Mouse (Mus musculus): ENCODE measurements at regions not wholly inside any gene's neighbourhood (a gene's known extent, or its start where the extent isn't known, plus 50 kb on each side); places are given as distances from the start of the nearest gene placed in this dataset.
A peak's percentile ranks its signal among the peaks of the same experiment; 100 is the strongest.

DNA sequence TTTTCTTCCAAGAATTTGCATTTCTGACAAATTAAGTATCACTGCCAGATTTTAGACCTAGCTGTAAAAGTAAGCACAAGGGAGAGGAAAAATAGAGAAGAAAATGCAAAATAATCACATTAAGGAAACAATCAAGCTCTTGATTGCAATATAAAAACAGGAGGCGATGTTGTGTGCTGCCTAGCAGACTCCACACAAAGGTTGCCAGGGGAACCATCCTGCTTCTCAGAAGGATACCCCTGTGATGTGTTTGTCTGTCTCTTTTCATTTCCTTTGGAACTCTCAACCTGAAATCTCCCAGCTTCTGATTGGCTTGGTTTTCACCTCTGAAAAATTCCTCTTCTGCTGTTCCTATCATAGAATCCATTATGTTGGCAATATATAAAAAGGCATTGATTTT is 514.3 kb upstream of the Atp2b1 start:
- intact Hi-C loops (cut with DNase I): no loop called here
- no peak for DNase-seq

GRCm38 (mm10) chr10:98417807-98418743 is 496.1 kb upstream of the Atp2b1 start:
- DNase-seq: no peak
- intact Hi-C loops (cut with DNase I): no loop called here

DNA sequence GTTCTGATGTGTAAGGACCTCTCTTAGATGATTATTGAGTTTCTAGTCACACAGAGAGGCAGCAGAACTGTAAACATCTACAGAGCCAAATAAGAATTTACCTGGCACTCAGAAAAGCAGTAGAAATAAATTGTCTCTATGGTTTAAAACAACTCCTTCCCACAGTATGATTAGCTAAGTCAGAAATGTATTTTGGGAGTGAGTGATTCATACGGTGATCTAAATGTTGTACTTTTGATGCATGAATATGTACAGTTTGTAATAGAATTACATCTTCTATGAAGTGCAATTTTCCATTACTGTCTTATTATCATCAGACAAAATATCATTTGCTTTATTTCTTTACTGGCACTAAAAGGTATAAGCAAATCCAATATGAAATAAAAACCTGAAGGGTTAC is 489.8 kb upstream of the Atp2b1 start:
- intact Hi-C loops (cut with DNase I): no loop called here
- DNase-seq: no peak

GRCm38 (mm10) chr10:98434974-98435373 is 479.2 kb upstream of the Atp2b1 start:
- intact Hi-C loops (cut with DNase I): no loop called here
- no peak for DNase-seq

DNA sequence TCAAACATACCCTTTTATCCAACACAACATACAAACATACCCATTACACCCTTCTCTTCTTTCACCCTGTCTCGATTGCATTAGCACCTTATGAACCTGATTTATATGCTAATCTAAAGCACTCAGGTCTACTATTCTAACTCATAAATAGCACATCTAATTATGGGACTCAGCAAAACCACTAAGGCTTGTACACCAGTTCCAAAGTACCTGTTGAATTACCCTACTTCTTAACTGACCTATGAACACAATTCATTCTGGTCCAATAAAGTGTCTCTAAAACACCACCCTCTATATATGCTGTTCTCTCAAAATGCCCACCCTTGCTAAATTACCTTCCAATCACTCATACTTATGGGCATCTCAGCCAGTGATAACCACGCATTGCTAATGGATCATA is 452.7 kb upstream of the Atp2b1 start:
- DNase-seq: no peak
- intact Hi-C loops (cut with DNase I): no loop called here

- intact Hi-C loops (cut with DNase I): no loop called here
- no peak for DNase-seq
Measured at GRCm38 (mm10) chr10:98474581-98474980, 439.6 kb upstream of the Atp2b1 start.

DNA sequence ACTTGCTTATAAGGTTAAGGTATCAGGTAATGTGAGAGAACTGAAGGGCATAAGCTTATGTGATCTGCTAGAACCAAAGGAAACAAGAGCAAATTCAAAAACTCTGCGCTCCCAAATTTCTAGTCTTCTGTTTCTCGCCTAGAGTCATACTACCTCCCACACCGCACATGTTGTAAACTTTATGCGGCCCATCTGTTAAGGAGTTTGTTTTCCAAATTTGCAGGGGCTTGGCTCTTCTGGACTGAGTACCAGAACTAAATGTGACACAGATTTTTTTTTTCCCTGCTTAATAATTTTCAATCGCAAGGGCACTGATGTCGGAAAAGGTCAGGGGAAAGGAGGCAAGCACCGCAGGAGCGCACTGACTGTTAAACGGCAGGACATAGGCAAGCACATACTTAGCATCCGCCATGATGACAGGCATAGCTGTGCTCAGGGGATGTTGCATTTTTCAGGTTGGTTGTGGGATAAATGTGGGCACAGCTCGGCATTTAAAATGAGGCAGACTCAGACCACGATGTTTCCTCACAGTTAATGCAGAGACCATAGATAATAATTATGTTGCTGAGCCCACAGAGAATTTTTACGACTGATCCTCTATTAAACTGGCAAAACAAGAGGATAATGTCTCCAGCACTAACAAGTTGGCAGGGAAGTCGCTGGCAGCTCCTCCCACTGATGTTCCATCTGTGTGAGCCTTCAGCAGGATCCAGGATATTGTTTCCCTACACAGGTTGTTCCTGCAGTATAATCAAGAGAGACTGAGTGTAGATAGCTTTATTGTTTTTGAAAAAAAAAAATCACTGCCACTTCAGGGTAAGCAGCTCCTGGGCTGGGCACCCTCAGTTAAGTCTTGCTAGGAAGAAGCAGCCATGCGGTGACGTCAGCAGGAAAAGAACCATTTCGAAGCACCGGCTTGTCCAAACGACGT is 428.2 kb upstream of the Atp2b1 start:
- no peak for DNase-seq
- intact Hi-C loops (cut with DNase I): no loop called here

GRCm38 (mm10) chr10:98494354-98494753 is 419.9 kb upstream of the Atp2b1 start:
- intact Hi-C loops (cut with DNase I): loop anchor here (1.0 to 5.0 kb wide), 3 partner anchors 418 to 591 kb away; partner anchors contain the start of gene Atp2b1
- peak; percentile 69 to 81 for DNase-seq

DNA sequence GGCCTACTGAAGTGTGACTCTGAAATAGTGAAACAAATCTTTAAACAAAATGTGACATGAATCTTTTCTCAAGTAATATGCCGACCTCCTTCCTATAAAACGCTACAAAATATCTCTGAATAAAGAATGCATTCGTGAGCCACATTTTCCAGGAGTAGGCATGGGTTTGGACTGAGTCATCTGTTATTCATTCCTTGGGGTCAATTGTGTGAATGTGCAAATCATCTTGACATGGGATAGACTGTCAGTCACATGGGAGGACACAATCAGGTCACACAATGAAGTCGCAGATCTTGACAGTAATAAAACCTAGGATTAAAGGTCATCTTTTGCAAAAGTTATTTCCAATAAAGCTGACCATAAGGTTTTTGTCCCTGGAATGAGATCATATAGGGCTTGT is 418.0 kb upstream of the Atp2b1 start:
- no peak for DNase-seq
- intact Hi-C loops (cut with DNase I): no loop called here

DNA sequence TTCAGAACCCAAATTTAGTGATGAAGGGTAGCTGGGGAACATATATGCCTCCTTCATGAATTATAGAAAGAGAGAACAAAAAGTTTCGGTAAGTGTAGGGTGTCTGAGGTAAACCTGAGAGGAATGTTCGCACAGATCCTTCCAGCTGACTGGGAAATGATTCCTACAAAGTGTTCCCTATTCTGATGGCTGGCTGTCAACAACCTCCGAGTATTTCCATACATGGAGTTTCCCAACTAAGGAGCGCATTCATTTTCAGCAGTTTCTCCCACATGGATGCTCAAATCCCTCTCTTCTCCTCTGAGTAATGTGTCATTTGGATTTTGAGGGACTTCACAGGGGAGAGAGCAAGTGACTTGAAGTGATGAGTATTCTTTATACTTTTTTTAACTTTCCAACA is 413.9 kb upstream of the Atp2b1 start:
- intact Hi-C loops (cut with DNase I): no loop called here
- no peak for DNase-seq

- intact Hi-C loops (cut with DNase I): no loop called here
Measured at GRCm38 (mm10) chr10:98501566-98501965, 412.6 kb upstream of the Atp2b1 start.

DNA sequence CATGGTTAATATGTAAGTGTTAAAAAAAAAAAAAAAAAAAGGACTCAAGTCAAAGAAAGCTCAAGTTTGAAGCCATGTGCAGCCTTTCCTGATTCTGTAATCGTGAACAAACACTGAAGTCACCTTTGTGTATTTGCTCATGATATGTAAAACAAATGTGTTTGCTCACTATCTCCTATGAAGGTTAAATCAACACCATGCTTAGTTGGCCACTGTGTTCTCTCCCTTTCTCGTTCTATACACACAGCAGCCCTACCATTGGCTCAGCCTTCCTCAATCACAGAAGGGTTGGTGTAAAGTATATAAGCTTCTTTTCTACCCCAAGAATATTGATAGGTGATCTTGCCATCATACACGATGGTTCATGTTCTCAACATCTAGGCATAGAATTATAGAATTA is 409.7 kb upstream of the Atp2b1 start:
- DNase-seq: no peak
- intact Hi-C loops (cut with DNase I): no loop called here

More at GRCm38 (mm10) chr10:98501566-98501965, 412.6 kb upstream of the Atp2b1 start:
- no peak for DNase-seq

DNA sequence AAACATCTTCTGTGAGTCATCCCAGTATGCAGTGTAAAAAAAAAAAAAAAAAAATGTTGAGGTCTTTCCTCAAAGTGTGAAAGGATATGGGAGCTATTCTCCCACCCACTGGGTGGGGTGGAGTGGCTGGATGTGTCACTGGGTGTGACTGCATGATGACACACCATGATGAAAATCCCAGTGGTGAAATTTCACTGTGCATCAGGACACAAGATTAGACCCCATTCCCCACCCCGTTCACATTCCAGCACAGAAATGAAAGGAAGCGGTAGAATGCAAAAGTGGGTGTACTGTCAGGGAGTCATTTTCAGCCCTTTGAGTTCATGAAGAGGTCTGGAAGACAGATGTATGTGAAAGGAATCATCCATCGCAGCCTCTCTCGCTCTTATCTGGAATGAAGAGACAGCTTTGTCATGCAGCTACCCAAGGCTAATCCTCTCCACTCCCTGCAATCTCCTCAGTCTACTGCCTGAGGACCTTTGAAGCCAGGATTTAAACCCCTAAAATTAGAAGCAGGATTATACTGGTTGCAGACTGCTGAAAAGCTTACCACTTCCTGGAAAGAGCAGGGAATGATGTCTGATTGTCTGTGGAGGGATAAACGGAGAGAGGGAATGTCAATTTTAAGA is 405.6 kb upstream of the Atp2b1 start:
- DNase-seq: no peak
- intact Hi-C loops (cut with DNase I): no loop called here

- no peak for DNase-seq
- intact Hi-C loops (cut with DNase I): no loop called here
Measured at GRCm38 (mm10) chr10:98514836-98515235, 399.4 kb upstream of the Atp2b1 start.

- intact Hi-C loops (cut with DNase I): no loop called here
- no peak for DNase-seq
Measured at GRCm38 (mm10) chr10:98517609-98518008, 396.6 kb upstream of the Atp2b1 start.

- intact Hi-C loops (cut with DNase I): no loop called here
- no peak for DNase-seq
Measured at GRCm38 (mm10) chr10:98529565-98529964, 384.6 kb upstream of the Atp2b1 start.

GRCm38 (mm10) chr10:98531425-98531824 is 382.8 kb upstream of the Atp2b1 start:
- no peak for DNase-seq
- intact Hi-C loops (cut with DNase I): no loop called here

GRCm38 (mm10) chr10:98538706-98539105 is 375.5 kb upstream of the Atp2b1 start:
- intact Hi-C loops (cut with DNase I): no loop called here
- no peak for DNase-seq

DNA sequence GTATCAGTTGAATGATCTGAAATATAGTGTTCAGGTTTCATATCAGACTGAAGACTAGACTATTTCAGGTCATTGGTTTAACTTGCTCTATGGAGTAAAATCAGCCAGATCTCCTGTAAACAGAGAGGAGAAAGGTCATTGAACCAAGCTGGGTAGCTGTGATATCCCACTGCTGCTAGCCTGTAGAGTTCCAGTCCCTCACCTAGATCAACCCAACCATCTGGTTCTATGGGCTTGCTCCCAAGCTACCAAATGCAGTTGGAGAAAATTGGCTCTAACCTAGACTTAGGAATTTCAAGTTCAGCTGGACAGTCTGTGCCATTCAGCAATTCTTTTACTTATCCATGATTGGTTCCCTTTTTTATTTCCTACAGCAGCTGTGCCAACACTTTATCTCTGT is 373.1 kb upstream of the Atp2b1 start:
- DNase-seq: no peak
- intact Hi-C loops (cut with DNase I): no loop called here

GRCm38 (mm10) chr10:98542072-98542471 is 372.1 kb upstream of the Atp2b1 start:
- DNase-seq: no peak
- intact Hi-C loops (cut with DNase I): no loop called here
